Mouse (Mus musculus) thymus, postnatal 14 days (tissue): ENCODE results near the gene Ptn.

Experiments
- DNase-seq: peaks from one replicate; pipeline ENCODE4 v3.0.0; 2021

Gene Ptn

DNA sequence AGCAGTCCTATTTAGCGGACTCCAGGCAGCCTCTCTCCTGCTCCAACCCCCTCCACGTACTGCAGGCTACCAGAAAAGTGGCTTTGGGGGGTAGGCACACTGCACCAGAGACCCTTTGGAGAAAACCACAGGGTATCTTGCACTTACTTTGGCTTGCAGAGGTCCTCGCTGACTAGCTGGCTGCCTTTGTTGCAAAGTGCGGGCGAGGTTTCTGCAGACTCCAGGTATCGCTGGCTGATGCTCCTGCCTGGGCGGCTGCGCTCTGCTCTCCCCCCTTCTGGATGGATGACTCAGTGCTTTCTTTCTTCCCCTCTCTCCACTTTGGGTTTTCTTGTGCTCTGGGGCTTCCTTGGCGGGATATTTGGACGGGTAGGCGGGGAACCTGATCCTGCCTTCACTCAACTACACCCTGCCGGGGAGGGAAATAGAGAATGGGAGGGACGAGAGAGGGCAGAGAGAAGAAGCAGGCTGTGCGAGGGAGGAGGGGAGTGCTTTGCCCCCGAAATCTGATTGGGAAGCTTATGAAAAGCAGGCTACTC, at the start of gene Ptn:
Gene Ptn, minus strand, starts transcription at position 474 of the 539 bp plus-strand sequence.
- no peak for DNase-seq

DNA sequence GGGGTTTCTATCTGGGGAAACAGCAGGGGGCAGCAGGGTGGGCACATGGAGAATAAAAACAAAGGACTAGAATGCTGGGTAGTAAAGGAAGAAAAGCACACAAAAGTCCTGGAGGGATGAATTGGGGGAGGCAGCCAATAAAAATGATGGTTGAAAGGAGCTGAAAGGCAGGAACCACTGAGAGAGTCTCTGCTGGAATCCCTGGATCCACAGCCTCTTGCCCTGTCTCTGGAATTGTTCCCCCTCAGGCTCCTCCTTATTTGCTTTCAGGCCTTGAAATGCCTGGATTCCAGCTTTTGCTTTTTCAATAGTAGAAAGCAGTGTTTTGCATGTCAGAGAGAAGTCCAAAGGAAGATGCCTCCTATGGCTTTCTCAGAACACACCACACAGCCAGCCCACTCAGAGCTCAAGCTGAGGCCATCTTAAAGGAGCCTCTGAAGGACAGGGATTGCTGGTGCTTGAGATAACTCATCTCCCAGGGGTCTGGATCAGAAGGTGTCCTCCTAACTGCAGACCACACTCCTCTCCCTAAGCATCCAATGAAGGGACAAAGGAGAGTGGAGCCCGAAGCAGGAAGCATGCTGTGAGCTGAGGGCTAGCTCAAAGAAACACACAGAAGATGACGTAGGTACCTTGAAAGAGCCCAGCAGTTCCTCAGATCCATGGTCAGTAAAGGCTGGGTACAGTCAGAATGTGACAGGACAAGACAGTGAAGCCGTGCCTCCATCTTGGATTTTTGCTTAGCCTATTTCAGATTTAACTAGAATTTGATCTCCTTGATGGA, 48.4 kb upstream of the Ptn start:
- no peak for DNase-seq

DNA sequence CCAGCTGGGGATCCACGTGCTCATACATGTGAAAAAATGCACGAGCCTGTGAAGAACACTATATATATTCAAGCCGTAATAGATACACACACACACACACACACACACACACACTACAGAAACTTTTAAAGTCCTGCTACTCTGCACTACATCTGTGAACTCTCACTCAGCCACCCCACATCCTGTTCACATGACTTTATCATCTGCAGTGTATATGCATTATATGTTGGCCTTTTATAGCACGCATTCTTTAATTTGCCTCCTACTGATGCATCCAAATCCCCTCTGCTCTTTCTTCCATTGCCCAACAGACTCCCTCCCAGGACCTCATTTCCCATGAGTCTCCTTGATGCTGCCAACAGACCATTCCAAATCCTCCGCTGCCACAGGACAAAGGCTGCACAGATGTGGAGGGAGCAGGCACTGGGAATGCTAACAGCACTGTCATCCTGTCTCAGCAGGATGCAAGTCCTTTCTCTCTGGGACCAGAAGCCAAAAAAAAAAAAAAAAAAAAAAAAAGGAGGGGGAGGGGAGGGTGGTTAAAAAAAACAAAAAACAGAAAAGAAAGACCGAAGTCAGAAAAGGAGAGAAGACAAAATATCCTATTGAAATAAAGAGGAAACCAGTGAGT, 47.7 kb upstream of the Ptn start:
- DNase-seq, result no peak

DNA sequence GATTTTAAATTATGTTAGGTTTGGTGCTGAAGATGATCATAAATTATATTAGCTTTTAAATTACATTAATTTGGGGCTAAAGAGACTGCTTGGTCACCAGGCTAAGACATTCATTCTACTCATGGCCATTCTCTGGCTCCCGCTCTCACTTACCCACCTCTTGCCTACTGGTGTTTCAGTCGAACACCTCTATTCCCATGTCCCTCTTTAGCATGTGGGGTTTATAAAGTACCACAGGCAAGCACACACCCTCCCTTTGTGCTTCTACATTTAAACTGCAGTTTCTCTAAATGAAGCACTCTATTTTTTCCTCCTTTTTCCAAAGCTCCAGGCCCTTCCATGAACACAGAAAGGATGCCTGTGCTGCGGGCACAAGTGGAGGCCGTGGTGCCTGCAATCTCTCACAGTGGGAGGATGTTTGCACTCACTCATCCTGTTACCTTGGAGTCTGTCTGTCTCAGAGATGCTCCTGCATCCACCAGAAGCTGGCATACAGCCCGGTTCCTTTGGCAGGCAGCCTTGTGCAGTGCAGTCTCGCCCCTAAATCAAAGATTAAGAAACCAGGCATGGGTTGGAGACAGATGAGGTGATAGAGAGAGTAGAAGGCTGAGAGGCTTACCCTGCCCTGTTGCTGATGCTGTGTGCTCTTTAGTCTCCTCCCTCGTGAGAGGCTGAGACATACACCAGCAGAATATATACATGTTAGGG, 40.6 kb upstream of the Ptn start:
- no peak for DNase-seq

DNA sequence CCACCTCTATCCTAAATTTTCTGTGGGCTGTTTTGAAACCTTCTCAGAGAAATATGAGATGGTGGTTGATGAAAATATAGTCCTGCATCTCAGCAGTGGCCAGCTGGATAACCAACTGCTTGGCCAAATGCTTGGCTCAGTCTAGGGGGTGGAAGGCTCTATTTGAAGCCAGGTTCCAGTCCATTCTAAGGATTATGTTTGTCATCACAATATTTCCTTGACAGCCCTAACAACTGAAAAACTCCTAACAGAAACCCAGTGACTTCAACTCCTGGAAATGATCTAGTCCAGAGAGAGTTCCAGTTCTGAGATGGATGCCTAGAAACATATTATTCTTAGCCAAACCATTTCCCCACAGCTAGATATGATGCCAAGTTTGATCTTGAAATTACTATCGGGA, 35.3 kb upstream of the Ptn start:
- DNase-seq, result no peak

DNA sequence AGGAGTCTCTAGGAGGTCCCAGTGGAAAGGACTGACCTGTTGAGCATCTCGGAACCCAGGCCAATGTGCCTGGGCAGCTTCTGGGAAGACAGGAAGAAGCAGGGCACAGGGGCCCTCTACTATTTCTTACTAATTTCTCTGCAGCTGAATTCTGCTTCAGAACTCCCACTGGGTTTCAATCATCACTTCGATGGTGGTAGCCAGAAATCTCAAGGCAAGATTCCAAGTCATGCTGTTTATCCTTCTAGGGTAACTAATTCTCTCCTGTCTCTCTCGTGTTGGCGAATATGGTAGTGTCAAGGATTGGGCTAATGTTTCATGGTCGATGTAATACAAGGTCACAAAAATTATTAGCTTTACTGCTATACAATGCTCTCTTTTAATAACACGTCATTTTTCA, 34.2 kb upstream of the Ptn start:
- DNase-seq, result no peak

DNA sequence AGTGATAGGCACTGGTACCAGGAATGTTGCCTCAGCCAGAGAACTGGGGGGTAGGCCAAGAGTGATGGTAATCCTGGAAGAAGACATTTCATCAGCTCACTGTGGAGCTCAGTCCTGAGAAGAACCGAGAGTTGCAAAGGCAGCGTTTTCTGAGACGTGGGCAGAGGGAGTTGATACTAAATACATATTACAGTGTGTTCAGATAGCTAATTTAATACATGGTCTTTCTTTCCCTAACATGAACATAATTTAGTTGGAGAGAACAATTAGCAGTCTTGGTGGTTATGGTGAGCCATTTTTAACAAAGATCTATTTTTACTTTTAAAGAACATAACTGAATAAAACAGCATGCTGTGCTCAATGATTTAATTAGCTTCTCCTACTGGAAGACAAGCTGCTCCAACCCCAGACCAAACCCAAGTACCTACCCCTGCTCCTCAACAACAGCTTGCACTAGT, 33.0 kb upstream of the Ptn start:
- no peak for DNase-seq

DNA sequence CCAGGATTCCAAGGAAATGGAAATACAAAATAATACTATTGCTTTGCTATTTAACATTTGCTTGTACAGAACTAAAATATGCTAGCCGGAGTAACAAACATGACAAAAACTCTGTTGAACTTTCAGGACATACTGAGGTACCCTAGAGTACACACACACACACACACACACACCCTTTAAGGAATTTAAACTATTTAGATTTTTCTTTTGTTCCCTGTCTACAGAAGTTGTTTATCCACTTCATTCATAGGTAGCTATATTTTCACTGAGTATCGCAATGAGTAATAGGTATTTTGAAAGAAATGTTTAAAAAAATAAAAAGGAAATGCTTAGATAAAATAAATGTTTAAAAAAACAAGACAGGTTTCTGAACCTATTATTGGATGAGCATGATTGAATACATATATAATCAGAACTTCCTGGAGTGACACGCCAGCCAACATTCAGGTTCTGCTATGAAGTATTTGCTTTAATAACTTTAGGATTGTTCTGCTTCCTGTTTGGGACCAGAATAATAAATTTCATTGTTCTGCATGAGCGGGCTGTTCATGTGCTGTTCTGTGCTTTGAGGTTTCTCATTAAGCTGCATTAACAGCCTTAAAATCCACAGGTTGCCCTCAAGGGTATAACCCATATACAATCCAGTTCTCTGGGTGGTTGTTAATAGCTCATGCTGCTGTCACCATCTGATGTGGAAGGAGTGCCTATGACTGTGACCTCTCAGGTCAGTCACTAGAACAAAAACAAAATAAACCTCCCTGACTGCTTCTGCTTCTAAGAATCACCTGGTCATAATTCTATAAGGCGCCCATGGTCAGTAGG, 32.3 kb upstream of the Ptn start:
- DNase-seq, result no peak

DNA sequence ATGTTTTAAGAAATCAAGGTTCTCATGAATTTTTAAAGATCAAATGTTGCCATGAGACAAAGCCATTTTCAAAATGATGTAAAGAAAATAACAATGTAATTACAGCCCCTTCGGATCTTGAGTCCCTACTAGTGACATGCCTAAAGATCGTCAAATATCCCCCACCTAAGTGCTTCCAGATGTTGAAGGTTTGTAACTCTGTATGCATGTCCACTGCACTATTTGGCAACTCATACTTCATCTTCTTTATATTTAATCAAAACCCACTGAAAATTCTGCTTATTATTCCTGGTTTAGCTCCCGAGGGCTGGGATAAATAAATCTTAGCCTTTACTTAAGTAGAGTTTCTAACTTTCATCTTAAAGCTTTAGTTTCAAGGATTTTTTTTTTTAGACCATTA, 31.7 kb upstream of the Ptn start:
- DNase-seq, result no peak

DNA sequence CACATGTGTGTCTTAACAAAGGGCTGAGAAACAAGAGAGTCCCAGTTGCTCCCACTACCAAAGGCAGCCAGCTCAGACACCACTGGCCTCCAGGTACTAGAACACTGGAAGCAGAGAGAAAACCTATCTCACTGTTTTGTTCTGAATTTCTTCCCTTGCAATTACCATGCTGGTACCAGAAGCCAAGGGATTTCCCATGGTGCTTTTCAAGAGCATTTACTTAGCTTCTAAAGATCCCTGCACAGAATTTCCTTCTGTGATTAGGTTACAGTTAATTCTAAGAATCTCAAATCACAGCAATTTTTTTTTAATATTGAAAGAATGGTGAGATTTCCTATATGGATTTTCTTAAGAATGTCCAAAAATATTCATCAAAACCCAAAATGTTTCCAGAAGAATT, 31.2 kb upstream of the Ptn start:
- DNase-seq, result no peak

DNA sequence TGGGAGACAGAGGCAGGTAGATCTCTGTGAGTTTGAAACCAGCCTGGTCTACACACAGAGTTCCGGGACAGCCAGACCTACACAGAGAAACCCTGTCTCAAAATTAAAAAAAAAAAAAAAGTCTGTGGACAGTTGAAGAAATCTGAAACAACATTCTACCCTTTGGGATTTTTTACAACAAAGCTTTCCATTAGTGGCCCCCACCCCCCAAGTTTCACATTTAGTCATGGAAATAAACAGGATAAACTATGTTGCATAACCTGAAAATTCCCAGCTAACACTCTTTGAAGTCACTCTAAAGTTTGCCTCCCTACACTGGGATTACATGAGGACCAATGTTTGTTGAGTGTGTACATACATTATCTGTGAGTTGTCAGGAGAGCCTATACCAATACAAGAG, 28.7 kb upstream of the Ptn start:
- DNase-seq, result no peak

DNA sequence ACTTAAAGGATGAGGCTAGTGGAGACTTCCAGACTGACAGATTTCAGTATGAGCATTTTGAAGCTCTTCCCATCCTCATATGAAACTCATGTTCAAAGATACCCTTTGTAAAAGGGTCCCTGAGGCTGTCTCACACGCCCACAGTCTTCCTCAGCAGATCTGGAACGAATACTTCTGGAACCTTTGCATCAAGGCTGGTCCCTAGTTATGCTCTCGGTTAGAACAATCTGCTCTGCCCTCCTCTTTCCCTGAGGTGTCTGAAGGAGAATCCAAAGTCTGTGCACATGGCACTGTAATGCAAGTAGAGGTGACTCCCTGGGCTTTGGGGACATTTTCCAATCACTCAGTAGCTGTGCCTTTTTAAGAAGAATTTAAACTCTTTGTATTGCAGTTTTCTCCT, 25.3 kb upstream of the Ptn start:
- no peak for DNase-seq

DNA sequence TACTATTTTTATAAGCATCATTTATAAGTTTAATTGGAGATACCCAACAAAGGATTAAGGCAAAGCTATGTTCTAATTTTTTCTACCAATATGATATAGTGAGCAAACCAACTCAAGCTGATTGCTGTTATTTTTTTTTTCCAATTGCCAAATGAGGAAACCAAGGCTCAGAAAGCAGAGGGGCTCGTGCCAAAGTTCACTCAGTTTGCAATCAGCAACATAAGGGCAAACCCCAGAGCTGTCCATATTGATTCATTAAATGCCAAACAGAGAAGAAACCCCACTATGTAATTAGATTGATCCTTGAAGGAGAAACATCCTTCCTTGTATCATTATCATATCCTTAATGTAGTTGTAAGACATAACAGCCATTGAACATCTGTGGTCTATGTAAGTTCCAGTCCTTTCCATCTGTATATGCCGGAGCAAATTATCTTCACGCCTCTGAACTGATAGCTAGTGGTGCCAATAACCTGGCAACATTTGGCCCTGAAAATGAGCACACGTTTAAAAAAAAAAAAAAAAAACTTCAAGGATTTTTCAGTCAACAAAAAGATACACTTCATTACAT, 24.8 kb upstream of the Ptn start:
- DNase-seq, result no peak

DNA sequence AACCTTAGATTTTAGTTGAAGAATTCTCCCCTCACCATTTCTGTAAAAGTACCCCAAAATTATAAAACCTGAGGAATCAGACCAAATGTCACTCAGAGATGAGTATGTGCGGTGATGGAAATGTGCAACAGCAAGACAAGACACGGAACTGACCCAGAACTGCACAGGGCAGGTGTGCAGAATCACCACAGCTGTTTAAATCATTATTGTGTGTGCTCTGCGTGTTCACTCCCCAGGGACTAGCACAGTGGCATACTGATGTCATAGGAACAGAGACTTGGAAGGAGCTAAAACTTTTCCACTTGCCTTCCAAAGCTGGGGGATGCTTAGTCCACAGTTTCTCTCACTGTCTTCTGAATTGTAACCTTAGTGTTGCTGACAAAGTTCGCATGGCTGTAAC, 22.7 kb upstream of the Ptn start:
- DNase-seq, result no peak

DNA sequence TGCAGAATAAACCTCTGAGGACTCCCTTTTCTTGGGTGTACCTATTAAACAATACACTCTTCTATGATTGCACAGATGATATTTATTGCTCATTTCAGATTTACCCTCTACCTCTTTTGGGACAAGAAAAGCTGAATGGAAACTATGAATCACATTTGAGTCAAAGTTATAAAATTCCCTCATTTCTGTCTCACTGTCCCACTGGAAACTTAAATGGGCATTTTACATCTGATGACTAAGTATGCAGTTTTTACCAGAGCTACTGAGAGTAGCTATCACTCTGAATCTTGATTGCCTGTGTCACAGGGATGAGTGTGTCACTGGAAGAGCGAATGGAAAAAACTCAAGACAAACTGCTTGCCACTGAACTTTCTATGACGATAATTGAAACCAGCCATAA, 22.2 kb upstream of the Ptn start:
- no peak for DNase-seq

DNA sequence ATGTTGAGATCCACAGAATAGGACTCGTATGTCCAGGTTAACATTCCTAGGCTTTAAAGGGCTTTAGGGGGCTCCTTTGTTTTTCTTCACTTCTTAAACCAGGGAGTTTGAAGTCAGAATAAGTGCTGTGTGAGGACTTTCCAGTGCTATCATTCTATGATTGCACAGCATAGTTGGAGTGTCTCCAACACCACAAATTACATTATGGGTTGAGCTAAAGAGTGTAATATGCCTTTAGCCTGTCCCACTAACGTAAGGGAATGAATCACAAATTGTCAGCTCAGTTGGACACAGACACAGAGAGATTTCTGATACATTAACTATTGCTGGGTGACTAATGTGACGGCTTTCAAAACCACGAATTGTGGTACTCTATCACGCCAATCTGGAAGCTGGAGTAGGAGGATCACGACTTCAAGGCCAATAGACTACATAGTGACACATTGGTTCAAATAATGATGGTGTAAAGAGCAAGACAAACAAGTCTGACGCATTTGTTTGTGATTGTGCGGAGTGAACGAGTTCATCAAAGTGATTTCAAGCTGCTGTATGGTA, 20.4 kb upstream of the Ptn start:
- DNase-seq, result no peak

DNA sequence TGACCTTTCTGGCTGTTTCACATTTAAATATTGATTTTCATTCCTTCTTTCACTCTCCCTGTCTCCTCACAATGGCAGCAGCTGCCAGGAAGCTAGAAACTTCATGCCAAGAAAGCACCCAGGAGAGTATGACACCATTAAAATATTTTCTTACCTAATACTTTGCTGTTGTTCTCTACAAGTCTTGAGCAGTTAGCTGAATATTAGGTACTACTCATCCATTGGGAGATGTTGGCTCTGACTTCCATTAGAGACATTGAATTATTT, 9.7 kb upstream of the Ptn start:
- no peak for DNase-seq

DNA sequence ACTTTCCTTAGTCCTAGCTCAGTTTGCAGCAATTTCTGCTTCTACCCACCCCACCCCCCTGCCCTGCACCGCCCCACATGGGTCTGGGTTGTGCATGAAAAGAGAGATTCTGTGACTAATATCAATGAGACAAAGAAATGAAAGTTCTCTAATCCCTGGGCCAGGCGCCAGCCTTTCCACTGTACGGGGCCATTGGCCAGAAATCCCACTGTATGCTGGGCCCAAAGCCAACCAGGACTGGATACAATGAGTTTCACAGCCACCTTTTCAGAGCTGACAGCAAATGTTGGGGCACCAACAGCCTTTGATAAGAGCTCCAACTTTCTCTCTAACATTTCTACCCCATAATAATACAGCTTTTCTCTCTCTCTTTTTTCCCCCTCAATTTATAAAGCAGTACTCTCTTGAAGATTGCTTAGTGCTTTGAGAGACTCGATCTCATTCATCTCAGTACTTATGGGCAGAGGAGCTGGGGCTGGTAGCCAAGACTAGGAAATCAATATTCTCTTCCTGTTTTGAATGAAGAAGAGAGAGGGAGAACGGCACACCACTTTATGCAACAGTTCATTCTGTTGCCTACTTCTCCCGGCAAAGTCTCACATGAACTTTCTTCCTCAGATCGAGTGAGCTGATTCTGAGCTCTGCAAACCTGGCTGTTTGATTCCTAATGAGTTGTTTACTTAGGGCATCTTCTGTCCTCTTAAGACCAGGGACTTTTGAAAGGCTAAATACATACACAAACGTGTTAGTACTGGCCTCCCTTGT, 9.2 kb upstream of the Ptn start:
- no peak for DNase-seq

DNA sequence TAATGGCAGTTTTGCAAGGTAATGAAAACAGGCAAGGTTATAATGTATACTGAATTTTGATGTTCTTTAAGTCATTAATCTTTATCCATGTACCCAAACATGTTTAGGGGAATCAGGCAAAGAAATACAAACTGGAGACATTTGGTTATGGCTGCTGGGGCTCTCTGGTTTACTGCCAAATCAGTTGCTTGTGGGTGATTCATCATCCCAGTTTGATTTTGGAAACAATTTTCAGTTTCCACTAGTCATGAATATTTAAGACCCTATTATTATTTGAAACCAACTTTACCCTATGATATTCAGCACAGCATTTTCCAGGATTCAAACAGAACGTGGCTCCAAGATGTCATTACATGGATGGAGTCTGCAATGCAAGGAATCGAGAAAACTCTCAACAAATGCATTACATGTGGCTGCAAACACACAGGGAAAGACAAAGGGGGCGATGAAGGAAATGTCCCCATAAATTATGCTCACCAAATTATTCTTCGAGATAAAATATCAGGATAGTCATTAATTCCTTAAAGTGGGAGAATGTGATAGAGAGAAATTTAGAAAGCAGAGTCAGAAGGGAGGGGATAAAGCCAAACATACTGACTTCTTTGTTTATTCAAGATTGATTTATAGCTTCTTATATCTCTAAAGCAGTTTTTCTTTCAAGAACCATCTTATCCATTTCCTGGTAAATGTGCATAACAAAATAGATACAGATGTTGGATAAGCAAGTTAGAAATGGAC, 8.4 kb upstream of the Ptn start:
- DNase-seq, result no peak

DNA sequence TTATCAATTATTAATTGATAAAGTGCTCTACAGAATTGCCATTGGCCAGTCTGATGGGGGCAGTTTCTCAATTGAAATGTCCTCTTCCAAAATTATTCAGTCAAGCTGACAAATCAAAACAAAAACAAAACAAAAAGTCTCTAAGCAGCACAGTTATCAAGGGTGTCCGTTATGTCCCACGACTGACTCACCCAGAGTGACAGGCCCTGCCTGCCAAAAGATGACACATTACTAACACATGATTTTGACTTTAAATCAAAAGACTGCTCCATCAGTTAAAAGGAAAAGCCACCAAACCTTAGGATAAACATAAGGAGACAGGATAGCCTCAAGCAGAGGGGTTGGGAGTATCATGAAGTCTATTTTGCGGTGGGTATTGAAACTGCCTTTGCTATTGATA, 6.6 kb upstream of the Ptn start:
- DNase-seq, result no peak

DNA sequence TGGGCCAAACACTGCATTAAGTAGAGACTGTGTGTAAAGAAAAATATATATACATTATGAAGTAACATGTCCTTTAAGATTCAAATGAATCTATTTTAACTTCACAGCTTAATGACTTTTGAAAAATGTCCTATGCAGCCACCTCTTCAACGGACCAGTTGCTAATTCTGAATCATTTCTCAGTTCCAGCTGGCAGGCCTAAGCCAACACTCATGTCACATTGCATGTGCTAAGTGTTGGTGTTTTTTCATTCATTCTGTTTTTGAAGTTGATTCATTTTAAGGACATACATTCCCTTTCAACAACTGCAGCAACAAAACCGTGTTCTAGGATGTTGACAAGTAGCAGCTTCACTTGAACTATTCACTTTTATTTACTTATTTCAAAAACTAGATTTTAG, 6.0 kb upstream of the Ptn start:
- no peak for DNase-seq
